Mouse (Mus musculus): ENCODE data around the gene Ccdc28b. TPM values are rescaled to one million over a fixed set of nuclear protein-coding genes. Genes with fewer than 3 reads are reported as not detected.

Ccdc28b gene
- total RNA-seq, 2 experiments from 2014 or later, result 21.1 to 26.9 TPM

DNA sequence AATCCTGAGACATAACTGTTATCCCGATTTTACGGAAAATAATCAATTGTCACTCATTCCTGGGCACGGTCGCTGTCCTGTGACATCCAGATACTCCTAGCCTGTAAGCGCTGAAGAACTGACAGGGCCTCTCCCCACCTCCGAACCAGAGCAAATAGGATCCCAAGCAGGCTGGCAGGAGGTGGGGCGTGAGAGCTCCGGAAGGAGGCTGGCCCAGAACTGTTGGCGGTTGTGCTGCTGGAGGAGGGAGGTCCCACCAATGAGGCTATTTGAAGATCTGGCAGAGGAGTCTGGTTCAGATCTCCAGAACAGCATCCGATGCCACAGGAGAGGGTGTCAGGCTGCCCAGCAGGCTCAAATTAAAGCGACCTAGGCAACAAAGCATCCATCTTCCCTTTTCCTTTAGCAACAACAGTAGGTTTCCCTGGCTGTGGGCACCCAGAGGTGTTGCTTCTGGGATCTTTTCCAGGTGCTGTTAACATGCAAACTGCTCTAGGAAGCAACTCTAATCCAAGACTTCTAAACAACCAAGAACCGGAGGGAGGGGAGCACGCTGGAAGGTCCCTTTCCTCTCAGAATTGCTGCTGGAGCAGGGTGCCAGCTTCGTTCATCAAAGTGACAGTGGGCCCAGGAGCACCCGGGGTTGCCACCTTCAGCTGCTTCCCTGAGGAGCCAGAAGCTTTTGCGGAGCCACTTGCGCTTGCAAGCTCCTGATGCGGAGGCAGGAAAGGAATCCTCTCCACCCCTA is 708 bp upstream of the Ccdc28b start:
- intact Hi-C loops (cut with DNase I), result loop anchor here (1.0 kb wide), 1 partner anchor 16 kb away; no protein-coding TSS in a partner anchor
- peak; percentile 77 to 79 for DNase-seq

DNA sequence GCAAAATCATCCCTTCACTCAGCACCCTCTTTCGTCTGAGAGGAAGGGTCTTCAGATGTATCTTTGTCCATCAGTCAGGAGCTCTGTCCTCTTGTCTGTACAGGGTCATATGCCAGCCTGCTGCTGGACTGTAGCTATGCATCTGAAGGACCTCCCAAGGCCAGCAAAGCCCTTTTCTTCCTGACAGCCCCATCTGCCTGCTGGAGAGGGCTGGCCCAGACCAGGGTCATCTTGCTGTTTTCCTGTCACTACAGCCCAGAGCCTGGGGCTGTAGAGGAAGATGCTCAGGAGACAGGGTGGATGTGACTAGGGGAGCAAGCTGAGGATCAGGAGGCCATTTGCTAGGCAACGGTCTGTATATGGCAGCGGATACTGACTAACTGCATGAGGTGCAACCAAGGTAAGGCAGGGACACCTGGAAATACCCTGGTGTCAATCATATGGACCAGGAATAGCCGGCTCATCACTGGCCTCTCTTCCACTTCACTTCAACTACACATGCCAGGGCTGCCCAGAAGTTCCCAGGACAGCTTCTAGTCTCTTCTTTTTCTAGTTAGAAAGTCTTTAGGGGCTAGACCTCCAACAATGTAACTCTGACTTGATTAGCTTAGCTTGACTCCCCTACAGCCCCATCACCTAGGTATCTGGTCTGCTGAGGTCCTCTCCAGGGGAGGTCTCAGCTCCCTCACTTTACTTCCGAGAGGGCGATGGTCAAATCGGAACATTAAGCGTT is 778 bp downstream of the Ccdc28b start:
- DNase-seq, result no peak
- intact Hi-C loops (cut with DNase I), result no loop called here

DNA sequence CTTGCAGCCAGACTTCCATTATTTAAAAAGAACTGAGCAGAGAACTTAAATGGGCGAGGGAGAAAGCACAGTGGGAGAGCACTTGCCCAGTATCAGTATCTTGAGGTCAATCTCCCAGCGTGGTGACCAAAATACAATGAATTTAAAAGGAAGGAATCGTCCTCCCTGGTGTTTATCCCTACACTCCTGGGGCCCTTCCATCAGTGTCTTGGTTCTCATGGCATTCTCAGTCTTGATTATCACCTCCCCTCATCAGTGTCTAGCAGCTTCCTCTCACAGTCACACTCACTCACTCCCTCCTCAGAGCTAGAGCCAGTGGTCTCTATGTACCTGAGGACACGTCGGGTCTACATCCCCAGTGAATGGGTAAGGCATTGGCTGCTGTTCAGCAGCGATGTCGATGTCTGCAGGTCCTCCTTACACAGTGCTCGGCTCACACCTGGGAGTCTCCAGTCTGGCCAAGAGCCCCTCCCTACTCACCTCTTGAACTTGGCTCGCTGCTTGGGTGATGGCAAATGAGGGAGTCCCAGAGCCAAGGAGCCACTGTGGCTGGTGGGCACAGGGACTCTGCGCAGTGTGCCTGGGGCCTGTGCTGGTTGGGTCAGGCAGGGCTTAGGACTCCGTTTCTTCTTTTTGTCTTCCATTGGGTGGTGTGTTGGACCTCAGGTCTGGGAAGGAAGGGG is 1.5 kb downstream of the Ccdc28b start:
- no peak for DNase-seq
- intact Hi-C loops (cut with DNase I), result no loop called here

DNA sequence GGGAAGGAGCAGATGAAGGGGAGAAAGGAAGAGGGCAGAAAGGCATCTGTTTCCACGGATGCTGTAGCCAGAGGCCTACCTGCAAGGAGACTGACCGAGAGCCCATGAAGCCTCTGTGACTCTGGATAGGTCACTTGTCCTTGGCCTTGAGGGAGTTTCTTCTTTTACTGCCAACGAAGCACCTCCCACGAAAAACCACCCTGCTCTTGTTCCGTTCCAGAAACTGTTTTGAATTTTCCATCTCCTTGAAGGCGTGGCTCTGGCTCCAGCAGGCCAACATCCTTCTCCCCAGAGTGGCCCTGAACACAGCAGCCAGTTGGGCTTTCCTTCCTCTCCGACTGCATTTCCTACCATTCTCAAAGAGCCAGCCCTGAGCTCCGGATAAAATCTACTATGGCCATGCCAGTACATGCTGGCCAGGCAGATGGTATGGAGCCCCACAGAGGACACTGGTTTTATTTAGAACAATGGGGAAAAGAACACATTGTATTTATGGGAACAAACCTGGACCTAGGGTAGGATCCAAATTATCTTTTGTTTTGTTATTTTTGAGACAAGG is 2.4 kb downstream of the Ccdc28b start:
- DNase-seq, result peak; percentile 49
- intact Hi-C loops (cut with DNase I), result no loop called here

DNA sequence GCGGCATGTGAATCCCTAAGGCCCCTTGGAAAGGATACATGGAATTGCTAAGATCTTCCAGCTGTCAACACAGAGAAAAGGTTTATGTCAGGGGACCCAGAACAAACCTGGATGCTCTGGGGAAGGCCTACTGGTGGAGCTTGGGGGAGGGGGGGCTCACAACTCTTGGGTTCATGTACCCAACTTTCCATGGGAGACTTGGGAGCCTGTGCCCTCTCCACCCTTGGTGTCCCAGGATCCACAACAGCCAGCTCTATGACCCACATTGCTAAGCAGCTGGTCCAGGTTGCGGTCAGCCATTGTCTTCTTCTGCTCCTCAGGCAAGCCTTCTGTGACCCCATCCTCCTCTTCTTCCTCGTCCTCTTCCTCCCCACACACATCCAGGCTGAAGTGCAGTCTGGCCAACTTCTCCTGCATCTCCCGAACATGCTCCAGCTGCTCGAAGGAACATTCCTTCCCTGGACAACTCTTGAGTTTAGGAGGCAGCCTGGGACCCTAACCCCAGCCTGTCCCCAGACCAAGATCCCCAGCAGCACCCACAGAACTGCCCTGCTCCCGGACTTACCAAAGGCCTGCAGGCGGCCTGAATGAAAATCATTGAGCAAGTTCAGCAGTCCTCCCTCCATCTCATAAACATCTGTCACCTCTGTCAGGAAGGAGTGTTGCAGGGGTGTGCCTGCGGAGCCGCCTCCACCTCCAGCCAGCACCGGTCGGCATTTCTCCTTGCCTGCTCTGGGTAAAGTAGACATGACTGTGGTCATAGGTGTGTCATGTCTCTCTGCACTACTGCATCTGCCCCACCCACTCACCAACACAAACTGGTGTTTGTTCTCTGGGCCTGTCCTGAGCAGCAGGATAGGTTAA is 3.1 kb downstream of the Ccdc28b start:
- no peak for DNase-seq
- intact Hi-C loops (cut with DNase I), result no loop called here

DNA sequence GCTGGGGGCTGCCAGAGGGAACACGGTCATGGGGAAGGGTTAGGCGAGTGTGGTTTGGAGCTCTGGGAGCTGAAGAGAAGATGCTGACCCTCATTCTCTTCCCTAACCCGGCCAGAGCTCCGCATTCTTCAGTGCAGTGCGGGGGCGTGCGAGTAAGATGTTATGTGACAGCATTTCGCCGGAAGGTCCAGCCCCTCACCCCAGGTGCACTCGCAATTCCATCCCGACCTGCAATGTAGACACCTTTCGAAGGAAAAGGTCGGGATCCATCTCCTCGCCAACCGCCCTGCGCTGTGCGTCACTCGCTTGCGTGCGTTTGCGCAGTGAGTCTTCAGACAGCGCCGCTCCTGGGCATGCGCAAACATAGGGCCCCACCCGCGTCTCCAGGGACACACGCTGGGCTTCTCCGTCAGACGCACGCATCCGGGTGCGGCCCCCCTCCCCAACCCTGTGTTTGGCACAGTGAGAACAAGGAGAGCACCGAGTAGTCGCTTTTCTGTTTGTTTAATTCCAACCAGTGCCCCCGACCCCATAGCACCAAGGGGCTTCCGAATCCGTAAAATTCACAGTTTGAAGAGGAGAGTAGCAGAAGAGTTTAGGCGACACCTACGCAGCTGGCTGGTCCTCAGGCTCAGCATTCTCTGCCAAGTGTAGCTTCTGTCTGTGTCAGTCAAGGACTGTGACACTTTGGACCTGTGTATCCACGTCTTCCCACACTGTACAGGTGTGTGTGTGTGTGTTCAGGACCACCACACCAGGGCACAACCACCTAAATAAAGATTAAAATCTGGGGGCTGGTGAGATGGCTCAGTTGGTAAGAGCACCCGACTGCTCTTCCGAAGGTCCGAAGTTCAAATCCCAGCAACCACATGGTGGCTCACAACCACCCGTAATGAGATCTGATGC is 4.7 kb downstream of the Ccdc28b start, which contains the start of gene Iqcc:
Iqcc (minus strand) TSS at position 314 of the 906 bp plus-strand sequence.
- intact Hi-C loops (cut with DNase I), result no loop called here
- DNase-seq, result peak; percentile 95 to 96

DNA sequence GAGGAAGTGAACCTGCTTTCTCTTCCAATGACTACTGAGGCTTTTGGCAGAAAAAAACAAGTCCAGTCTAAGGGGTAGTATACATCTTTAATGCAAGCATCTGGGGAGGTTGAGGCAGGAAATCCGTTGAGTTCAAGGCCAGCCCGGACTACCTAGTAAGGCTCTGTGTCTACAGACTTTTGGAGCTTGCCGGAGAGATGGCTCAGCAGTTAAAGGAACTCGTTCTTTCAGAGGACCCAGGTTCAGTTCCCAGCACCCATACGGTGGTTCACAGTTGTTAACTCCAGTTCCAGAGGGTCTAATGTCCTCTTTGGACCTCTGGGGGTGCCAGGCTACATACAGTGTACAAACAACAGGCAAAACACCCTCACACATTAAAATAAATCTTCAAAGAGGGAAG is 5.7 kb downstream of the Ccdc28b start:
- intact Hi-C loops (cut with DNase I), result no loop called here
- no peak for DNase-seq

DNA sequence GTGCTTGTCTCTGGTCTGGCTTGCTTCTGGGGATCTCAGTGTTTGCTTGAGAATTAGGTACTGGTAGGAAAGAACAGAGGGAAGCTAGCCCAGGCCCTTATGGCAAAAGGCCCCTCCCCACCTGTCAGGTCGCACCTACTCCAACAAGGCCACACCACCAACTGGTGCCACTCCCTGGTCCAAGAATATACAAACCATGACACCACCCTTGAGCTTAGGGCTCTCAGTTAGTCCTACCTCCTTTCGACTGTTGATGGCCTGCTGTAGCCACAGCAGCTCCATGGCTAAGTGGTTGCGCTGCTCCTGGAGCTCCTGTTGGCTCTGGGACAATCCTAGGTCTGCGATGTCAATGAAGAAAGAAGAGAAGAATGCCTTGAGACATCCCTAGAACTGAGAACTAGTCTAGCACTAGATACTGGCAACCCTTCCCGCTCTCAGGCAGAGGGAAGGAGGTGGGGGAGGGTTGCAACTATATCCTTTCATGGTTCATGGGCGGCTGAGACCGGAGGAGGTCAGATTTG is 6.6 kb downstream of the Ccdc28b start:
- DNase-seq, result no peak
- intact Hi-C loops (cut with DNase I), result no loop called here

DNA sequence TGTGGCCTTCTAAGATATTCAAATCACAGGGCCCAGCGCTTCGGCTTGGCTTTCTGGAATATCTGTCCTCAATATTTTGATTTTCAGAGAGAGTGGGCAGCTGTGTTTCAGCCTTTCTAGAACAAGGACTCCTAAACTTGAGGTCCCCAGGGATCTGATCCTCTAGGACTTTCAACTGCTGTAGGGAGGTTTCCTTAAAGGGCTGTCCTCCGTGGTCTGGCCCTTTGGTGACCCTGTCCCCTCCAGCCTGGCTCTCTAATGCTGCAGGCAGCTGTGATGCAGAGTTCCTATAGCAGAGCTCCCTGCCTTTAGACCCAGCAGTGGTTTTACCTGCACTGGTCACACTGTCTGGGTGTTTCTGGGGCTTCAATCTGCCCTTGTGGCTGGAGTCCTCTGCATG is 7.1 kb downstream of the Ccdc28b start:
- intact Hi-C loops (cut with DNase I), result no loop called here
- no peak for DNase-seq

DNA sequence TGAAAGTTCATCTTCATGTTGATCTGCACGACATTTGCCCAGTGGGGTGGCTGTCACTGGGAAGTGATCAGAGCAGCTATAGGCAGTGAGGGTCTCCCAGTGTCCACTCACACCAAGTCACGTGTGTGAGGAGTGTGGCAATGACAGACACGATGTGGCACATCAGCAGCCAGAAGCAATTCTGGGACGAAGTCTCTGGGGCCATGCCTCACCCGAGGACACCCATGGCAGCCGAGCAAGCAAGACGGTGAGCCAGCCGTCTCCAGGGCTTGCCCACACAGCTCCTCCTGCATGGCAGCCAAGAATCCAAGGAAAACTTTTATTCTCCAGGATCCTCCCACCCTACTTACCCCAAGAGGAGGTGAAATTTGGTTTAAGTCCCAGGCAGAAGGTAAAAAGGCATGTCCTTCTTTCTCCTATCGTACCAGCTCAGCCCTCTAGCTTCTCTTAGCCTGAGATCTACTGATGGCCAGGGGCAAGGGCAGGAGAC is 7.9 kb downstream of the Ccdc28b start:
- intact Hi-C loops (cut with DNase I), result no loop called here
- no peak for DNase-seq

DNA sequence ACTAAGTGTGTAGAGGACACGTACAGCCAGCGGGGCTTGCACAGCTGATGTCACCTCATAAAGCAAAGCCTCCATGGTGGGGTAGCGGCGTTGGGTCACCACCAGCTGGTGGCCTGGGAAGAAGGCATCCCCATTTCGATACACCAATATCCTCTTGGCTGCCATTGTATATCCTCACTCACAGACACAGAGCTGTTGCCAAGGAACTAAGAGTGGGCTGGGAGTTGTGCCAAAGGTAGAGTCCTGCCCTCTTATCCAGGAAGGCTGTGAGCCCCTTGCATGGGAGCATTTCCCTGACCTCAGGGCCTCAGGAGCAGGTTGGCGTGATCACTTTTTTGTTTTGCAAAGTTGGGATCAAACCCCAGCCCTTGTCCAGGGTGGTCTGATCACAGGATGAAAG is 9.7 kb downstream of the Ccdc28b start, which contains the start of gene Dcdc2b:
Dcdc2b (minus strand) TSS at position 165 of the 400 bp plus-strand sequence.
- peak; percentile 26 to 36 for DNase-seq
- intact Hi-C loops (cut with DNase I), result no loop called here

DNA sequence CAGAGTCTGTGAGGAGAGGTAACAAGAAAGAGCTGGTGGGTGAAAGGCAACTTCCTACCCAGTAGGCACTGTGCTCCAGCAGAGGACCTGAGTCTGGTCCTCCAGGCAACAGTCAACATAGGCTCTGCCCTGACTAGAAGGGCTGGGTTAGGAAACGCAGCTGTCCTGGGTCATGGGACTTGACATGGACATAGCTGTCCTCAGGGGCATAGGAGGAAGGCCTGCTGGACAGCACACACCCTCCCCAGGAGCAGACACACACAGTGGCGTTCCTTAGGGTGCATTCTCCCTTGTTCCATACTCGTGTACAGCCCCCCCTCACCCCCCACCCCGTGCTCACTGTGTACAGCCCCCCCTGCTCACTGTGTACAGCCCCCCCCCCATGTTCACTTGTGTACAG is 13.3 kb downstream of the Ccdc28b start:
- no peak for DNase-seq
- intact Hi-C loops (cut with DNase I), result no loop called here

DNA sequence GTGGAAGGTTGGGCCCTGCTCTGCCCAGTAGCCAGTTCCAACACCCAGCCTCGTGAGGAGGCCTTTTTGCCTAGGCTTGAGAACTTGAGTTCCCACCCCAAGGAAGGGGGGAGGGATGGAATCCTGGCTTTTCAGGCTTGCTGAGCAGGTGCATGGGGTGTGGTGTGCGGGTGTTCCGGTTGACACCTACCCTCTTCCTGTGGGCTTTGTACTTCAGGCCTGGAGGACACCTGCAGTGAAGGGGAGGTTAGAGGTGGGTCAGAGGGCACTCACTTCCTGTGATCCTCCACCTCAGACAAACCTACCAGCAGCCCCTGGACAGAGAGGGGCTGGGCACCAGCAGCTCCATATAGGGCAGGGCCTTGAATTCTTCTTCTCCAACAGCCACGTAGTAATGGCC is 13.7 kb downstream of the Ccdc28b start:
- intact Hi-C loops (cut with DNase I), result no loop called here
- no peak for DNase-seq

DNA sequence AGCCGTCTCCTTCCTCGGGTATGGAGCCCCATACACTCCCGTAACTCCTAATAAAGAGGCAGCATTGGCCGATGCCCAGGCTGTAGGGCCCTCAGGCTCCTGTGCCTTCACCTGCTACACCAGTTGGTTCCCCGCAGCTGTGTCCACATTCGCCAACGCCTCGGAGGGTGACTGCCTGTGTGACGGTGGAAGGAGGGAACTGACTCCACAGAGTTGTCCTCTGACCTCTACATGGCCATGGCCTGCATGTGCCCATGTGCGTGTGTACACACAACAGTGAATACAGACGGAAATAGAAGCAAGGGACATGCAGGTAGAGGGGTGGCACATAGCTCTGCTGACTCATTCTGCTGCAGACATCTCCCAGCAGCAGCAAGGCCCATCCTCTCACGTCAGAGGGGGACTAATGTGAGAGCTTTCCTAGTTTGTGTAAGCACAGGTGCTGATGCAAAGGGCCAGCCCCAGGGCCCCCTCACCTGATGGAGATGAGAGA is 14.6 kb downstream of the Ccdc28b start:
- DNase-seq, result no peak
- intact Hi-C loops (cut with DNase I), result loop anchor here (2.0 to 10.0 kb wide), 3 partner anchors 60 to 274 kb away; partner anchors contain the start of genes Rbbp4 and Zbtb8os

DNA sequence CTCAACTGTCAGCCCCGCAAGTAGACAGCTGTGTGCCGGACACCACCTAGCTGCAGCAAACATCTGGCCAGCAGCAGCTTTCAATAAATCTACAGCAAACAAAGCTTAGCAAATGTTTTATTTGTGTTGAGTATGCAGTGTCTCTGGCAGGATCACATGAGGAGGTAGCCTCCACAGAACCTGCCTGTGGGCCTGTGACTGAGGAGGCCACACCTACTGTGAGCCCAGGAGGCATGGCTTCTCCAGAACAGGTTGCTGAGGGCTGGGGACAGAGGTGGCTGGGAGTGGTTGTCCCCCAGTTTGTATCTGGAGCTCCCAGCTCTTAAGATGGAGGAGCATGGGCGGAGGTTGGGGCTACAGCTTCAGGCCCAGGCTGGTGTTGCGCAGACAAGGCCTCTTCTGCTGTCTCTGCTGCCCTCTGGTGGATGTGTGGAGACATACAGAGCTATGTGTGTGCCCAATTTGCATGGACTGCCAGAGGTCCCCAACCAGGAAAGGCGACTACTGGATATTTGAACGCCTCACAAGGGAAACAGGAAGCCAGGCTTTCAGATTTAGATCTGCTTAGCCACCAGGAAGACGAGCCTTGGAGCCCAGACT is 15.2 kb downstream of the Ccdc28b start:
- DNase-seq, result peak; percentile 76 to 79
- intact Hi-C loops (cut with DNase I), result loop anchor here (1.0 to 10.0 kb wide), 4 partner anchors 23 to 274 kb away; partner anchors contain the start of genes Rbbp4 and Zbtb8os

DNA sequence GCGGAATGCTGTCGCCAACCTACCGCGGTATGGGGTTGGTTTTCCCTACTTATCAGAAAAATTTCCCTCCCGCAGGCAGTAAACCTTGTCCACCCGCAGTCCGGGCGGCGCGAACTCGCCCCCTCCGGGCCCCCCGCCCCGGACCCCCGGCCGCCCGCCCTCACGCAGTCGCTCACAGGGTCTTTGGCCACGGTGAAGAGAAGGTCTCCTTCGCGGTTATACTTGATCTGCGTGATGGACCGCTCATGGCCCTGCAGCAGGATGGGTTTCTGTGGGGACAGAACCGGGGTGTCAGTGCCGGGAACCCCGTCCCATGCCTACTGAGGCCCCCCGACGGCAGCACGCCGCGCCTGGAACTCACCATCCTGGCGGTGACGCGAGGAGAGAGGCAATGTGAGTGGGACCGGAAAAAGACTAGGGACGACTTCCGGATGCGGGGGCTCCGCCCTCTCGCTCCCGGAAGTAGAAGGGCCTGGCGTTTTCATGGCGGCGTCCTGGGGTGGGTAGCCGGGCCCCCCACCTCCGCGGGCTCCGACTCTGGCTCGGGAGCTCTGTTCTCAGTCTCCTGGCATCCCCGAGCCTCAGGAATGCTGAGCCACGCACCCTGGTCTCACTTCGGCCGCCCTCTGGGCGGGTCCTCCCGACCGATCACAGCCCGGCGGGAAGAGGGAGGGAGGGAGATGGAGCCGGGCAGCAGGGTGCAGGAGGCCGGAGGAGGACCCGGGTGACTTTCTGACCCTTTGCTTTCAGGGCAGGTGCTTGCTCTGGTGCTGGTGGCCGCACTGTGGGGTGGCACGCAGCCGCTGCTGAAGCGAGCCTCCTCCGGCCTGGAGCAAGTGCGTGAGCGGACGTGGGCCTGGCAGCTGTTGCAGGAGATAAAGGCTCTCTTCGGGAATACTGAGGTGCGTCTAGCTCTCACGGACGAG is 23.3 kb downstream of the Ccdc28b start, which contains the start of the genes Eif3i and Tmem234:
Eif3i (minus strand) TSS at position 416 of the 926 bp plus-strand sequence.
Tmem234 (plus strand) TSS at position 436 of the 926 bp plus-strand sequence.
- peak; percentile 78 to 86 for DNase-seq
- intact Hi-C loops (cut with DNase I), result loop anchor here (5.0 to 10.0 kb wide), 2 partner anchors 138 to 266 kb away; partner anchors contain the start of genes Bsdc1, Rbbp4 and Zbtb8os
